Mouse (Mus musculus) regulatory T cell (primary cell): Measurements from ENCODE around the gene Olfr559.

Experiments
- in situ Hi-C: fragments of 300-600 bp; cut with MboI, MseI; formaldehyde crosslinking; loops from one replicate; pipeline ENCODE4 v1.15.1; 2025; ENCODE audit warnings: high pct_unique_total_duplicates

Gene Olfr559

DNA sequence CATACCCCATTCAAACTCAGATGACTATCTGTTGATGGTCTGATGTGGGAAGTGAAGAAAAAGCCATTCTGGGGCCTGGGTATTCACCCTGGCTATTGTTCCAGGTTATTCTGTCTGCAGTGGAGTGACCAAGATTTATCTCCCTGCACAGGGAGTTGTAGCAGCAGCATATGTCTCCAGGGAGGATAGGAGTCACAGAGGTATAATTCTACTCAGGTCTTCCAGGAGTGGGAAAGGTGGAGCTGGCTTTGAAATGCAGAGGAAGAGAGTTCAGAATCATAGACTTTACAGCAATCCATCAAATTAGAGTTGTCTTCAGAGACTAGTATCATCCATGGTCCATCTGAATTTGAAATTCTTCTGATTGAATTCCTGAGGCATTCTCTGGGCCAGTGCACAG lies at the start of gene Olfr559:
Gene Olfr559, minus strand, starts transcription at position 101 of the 400 bp plus-strand sequence.
- in situ Hi-C loops: no loop called here

DNA sequence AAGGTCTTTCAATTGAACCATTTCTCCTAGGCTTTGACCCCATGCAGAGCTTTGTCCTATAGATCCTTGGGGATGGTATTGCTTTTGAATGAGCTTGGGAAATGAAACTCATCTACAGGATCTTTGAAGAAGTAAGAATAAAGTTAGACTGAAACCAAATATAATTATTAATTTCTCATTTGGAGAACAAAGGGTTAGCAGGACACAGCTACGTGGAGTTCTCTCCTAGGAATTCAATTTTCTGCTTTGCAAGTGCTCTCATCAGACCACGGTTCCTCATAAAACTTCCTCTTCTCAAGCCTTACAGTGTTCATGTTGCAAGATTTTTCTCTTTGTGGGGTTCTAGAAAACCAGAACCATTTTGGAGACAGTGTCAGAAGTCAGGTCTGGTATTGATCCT lies 43.6 kb upstream of the Olfr559 start, which contains the start of gene Olfr561:
Gene Olfr561, plus strand, starts transcription at position 301 of the 400 bp plus-strand sequence.
- in situ Hi-C loops: no loop called here

DNA sequence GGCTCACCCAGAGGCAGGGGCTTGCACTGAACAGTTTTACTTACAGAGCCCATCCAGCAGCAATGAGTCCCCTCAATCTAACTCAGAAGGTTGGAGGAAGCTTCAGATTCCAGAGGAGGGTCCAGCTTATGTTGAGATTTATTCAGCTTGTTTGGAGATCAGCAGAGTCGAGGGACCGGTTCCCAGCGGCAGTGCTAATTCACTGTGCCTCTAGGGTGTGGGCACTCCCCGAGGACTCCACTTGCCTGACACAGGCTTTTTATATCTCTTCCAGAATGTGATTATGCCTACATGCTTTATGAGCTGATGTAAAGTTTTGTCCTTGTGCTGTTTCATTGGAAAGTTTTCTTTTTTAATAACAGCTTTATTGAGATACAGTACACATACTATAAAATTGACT lies 32.0 kb upstream of the Olfr559 start, which contains the start of the genes Olfr560 and Olfr78:
Gene Olfr560, minus strand, starts transcription at position 101 of the 400 bp plus-strand sequence.
Gene Olfr78, minus strand, starts transcription at position 206 of the 400 bp plus-strand sequence.
- in situ Hi-C loops: loop anchor here (10.0 kb wide), 1 partner anchor 244 kb away; no protein-coding TSS in a partner anchor

DNA sequence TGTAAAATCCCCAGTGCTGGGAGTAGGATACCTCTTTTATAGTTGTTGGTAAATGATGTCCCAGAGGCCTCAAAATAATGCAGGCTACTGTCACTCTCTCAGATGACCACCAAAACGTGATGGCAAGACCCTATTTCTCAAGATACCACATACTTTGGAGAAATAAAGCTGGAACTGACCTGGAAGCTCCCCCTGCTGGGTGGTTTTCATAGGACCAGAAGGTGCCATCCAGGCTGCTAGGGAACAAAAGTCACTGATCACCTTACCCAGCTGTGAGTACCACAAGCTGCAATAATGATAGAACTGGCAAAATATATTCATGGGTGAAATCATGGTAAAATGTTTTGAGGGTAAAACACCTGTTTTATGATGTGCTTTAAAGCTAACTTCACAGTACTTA lies 24.8 kb upstream of the Olfr559 start:
- in situ Hi-C loops: loop anchor here (10.0 kb wide), 1 partner anchor 237 kb away; no protein-coding TSS in a partner anchor

DNA sequence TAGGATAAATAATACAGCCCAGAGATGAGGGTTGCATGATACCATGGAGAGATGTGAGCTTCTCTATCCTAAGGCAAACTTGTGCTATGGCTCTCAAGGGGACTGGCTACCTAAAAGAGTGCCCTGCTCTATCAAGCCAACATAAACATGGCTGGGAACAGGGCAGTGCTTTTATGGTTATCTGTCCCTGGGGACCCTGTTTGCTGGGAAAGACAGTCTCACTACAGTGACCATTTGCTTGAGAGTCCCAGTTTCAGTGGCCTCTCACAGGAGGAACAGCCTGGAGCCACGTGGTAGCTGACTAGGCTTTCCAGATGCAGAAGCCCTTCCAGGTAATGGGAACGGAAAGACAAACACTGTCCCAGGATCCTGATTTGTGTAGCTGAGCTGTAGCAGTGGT lies 10.4 kb upstream of the Olfr559 start:
- in situ Hi-C loops: no loop called here

DNA sequence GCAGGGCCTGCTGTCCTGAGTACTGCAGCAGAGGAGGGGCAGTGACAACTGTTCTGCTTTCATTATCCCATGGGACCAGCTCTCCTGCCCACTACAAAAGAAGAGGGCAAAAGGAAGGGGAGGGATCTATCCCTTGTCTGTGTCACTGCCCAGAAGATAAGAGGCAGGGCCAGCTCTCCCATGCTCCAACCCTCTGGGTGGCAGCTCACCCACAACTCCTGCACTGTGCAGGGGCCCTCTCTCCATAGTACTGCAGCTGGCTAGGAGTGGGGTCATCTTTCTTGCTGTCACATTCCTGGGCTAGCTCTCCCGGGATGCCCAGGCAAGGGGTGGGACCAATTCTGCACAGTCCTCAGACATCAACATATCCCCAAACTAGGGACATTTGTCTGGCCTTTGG lies 6.5 kb upstream of the Olfr559 start:
- in situ Hi-C loops: no loop called here

DNA sequence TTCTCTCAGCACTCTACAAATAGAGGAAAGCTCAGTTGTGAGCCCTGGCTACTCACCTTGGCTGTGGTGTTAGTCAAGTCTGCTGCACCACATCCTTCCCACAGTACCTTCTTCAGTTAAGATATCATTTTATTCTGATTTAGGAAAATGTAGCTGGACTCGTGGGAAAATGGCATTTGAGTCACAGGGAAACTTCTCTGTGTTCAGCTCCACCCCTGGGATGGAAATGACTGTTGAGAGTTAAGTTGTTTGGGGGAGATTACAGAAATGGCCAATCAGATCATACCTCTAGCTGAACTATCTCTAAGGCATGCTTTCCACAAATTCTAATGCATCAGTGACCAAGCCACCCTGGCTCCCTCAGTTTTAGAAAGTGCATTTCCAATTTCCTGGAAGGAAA lies 8.3 kb downstream of the Olfr559 start, which contains the start of gene Olfr33:
Gene Olfr33, minus strand, starts transcription at position 101 of the 400 bp plus-strand sequence.
- in situ Hi-C loops: no loop called here

DNA sequence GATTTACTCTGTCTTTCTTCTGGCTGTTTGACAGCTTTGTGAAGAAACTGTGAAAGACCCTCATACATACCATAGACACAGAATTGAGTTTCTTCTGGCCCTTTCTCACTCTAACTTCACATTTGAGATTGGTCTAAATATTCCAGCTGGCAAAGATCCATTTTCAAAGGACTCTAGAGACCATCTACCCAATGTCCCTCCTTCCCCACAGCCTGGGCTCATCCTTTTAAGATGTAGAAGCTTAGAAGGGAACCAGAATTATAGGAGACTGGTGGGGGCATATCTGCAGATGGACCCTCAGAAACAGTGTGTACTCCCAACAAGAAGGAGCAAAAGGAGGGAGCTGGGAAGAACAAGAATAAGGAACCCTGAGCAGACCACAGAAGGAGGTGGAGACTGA lies 25.4 kb downstream of the Olfr559 start, which contains the start of gene Olfr558:
Gene Olfr558, plus strand, starts transcription at position 301 of the 400 bp plus-strand sequence.
- in situ Hi-C loops: no loop called here

DNA sequence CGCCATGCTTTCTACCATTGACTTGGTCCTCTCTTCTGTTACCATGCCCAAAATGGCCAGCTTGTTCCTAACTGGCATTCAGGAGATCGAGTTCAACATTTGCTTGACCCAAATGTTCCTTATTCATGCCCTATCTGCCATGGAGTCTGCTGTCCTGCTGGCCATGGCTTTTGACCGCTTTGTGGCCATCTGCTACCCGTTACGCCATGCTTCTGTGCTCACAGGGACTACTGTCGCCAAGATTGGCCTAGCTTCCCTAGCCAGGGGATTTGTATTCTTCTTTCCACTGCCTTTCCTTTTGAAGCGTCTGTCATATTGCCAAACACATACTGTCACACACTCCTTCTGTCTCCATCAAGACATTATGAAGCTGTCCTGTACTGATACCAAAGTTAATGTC lies 28.8 kb downstream of the Olfr559 start:
- in situ Hi-C loops: loop anchor here (5.0 kb wide), 1 partner anchor 224 kb away; the partner anchor contains the start of gene Olfr572

DNA sequence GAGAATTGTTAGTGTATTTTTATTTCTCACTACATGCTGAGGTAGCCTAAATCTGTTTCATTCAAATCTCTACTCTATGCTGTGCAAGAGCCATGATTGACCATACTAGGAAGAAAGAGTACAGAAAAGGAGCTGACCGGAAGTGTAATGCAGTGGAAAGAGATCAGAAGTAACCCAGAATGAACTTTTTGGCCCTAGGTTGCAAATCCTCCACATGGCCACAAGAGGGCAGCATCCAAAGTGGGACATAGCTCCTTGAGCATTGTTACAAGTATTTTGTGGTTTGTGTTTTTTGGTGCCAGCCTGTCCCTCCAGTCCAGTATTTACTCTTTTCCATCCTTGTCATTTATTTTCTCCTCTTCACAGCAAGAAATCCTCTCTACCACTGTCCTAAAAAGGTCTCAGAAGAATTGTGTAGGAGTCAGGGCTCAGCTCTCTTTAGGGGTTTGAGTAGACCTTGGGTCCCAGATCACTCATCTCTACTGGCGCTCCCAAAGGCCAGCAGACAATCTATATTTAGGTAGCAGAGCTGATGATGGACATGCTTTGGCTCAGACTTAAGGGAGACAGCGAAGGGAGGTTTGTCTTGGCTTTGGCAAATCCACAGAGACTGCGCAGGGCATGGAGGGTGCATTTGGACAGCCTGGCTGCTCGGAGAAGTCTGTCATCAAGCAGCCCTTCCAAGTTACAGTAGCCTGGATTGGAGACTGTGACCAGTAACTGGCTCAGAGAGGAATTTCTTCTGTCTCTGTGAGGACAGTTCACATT lies 31.7 kb downstream of the Olfr559 start, which contains the start of gene Olfr557:
Gene Olfr557, plus strand, starts transcription at position 553 of the 768 bp plus-strand sequence.
- in situ Hi-C loops: loop anchor here (5.0 kb wide), 1 partner anchor 227 kb away; the partner anchor contains the start of gene Olfr572

DNA sequence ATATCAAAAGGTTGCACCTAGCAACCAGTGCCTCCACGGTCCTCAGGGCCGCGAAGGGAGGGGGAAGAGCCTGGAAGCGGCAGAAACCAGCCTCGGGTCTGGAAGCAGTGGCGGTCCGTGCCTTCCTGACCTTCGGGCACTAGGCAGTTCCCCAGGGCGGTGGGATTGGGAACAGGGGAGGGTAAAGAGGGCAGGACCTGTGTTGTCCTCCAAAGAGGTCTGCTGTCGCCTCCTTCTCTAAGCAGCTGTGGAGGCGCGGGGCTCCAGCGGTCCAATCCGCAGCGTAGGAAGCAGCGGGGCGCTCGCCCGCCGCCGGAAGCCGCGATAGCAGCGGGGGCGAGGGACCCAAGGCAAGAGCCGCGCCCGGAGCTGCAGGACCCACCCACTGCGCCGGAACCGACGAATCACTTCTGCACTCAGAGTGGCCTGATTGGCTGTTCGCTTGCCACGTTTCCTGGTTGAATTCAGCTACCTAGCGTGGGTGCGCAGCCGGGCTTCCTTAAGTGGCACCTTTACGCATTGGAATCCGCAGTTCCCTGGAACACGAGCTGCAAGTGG lies 40.3 kb downstream of the Olfr559 start, which contains the start of gene Trim68:
Gene Trim68, minus strand, starts transcription at position 384 of the 558 bp plus-strand sequence.
- in situ Hi-C loops: no loop called here

DNA sequence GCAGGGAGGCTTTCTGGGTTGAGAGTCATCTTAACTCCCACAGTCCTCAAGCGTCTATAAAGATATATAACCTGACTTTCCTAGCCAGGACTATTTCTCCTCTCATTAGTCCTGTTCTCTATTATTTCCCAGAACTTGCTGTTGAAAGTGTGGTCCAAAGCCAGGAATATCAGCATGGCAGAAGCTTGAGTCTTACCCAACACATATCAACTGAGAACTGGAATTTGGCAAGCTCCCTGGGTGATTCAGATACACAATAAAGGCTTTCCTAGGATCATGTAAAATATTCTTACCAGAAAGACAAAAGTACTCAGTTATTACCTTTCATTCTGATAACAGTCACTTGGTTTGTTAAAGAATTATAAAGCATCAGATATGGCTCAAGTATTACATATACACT lies 45.4 kb downstream of the Olfr559 start:
- in situ Hi-C loops: no loop called here

DNA sequence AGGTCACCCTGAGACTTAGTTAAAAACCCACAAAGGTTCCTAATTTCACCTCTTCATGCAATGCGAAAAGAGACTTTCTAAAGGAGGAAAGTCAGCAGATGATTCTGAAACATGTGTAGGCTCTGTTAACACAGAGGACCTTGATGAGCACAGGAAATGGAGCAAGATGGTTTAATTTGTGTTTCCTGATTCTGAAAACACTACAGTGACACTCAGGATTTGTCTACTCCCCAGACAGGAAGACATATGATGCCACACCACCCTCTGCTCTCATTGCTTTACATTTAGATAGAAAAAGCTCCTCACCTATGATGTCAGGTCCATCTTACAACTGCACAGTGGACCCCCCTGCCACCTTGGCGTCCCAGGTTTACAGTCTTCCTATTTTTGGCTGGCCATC lies 51.1 kb downstream of the Olfr559 start:
- in situ Hi-C loops: no loop called here
